Mouse (Mus musculus): Measurements from ENCODE around the gene Ptcd2. TPM values are rescaled to one million over a fixed set of nuclear protein-coding genes. Genes with fewer than 3 reads are reported as not detected.
A peak's percentile ranks its signal among the peaks of the same experiment; 100 is the strongest.
"Not testable (repeated sequence)": the region's sequence is repeated elsewhere in the genome, so short reads cannot be mapped to it uniquely, and the experiment has no call there.

Ptcd2 gene
- polyA plus RNA-seq, 2 experiments, result 24.0 to 41.3 TPM

DNA sequence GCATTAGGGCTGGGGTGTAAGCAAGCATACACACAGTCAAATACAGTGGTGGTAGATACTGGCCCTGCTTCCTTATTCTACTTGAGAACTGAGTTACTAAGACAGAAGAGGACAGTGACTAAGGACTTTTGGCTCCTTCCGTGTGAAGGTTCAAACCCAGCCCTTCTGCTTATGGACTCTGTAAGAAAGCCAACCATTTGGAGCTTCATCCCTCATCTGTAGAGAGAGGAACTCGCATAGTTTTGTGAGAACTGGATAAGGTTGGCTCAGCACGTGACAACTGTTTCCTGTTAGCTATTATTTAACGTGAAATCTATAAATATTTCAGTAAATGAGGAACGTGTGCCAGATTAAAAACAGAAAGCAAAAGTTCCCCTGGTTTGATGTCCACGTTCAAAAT, 7.0 kb downstream of the Ptcd2 start:
- H3K4me1 ChIP-seq (ENCODE audit: control insufficient read depth, insufficient read depth, low read length), result no peaks in the 10 kb centered on the region; the same call in 1 of the 2 replicates
- no peak overlapping the region for H3K4me2 ChIP-seq (replicated peaks; ENCODE audit: low read depth, low read length, severe bottlenecking)
- H3K27ac ChIP-seq (replicated peaks; ENCODE audit: low read depth, low read length), result no peak overlapping the region
- ATAC-seq (ENCODE audit: low FRiP score, low read depth), result no peak
- no peak overlapping the region for H3K9ac ChIP-seq (ENCODE audit: low read depth, low read length, severe bottlenecking)
- DNase-seq (ENCODE audit: low spot score), result peak; percentile 29
- 48% methylated on average over 6 of the region's 6 CpGs for WGBS
- no peaks in the 10 kb centered on the region for H3K9me3 ChIP-seq (ENCODE audit: control insufficient read depth, low read length)
- peaks cover 80% of the 10 kb centered on the region for H3K36me3 ChIP-seq (ENCODE audit: control insufficient read depth, insufficient read depth, low read length)
- H3K4me3 ChIP-seq (replicated peaks; ENCODE audit: low read length), result no peak overlapping the region
- H3K27me3 ChIP-seq (ENCODE audit: control insufficient read depth, insufficient read depth, low read length), result no peaks in the 10 kb centered on the region
- TF ChIP-seq POLR2A (IDR thresholded peaks at IDR 0.05; ENCODE audit: borderline replicate concordance, extremely low read depth, insufficient read depth, insufficient read length), result no peak

DNA sequence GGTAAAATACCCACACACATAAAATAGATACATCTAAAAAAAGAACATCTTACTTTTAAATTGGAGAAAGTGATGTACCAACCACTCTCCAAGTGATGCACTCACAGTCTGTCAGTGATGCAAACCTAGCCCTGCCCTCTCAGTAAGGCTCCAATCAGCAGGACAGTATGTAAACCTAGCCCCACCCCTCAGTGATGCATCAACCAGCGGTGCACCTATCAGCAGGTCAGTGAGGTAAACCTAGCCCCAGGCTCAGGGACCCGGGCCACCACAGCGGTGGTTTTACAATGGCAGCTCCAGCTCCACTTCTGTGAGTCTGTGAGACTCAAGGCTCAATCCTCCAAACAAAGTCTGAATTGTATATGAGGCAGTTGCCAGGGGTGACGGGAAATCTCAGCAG, 13.2 kb downstream of the Ptcd2 start:
- DNase-seq (ENCODE audit: low spot score) (no peak), ATAC-seq (ENCODE audit: low FRiP score, low read depth) (no peak)
- peaks cover 81% of the 10 kb centered on the region for H3K36me3 ChIP-seq (ENCODE audit: control insufficient read depth, insufficient read depth, low read length)
- TF ChIP-seq POLR2A (IDR thresholded peaks at IDR 0.05; ENCODE audit: borderline replicate concordance, extremely low read depth, insufficient read depth, insufficient read length), result no peak
- 52% methylated on average over 4 of the region's 4 CpGs for WGBS
- H3K4me3 ChIP-seq (replicated peaks; ENCODE audit: low read length), result no peak overlapping the region
- no peak overlapping the region for H3K27ac ChIP-seq (replicated peaks; ENCODE audit: low read depth, low read length)
- no peaks in the 10 kb centered on the region for H3K9me3 ChIP-seq (ENCODE audit: control insufficient read depth, low read length)
- no peaks in the 10 kb centered on the region for H3K4me1 ChIP-seq (ENCODE audit: control insufficient read depth, insufficient read depth, low read length)
- no peak overlapping the region for H3K4me2 ChIP-seq (replicated peaks; ENCODE audit: low read depth, low read length, severe bottlenecking)
- no peak overlapping the region for H3K9ac ChIP-seq (ENCODE audit: low read depth, low read length, severe bottlenecking)
- no peaks in the 10 kb centered on the region for H3K27me3 ChIP-seq (ENCODE audit: control insufficient read depth, insufficient read depth, low read length)

DNA sequence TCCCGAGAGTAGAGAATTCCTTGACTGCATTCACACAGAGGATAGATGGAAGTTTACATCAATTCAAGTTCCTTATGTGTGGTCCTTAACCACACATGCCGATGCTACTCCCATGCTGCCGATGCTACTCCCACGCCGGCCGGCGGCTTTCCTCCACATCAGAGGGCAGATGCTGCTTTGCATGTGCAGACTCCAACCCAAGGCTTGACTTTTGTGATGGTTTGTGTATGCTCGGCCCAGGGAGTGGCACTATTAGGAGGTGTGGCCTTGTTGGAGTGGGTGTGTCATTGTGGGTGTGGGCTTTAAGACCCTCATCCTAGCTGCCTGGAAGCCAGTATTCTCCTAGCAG, 20.2 kb downstream of the Ptcd2 start:
- not testable (repeated sequence) for ATAC-seq (ENCODE audit: low FRiP score, low read depth); H3K4me2 ChIP-seq (replicated peaks; ENCODE audit: low read depth, low read length, severe bottlenecking); H3K27me3 ChIP-seq (ENCODE audit: control insufficient read depth, insufficient read depth, low read length); DNase-seq (ENCODE audit: low spot score); H3K9me3 ChIP-seq (ENCODE audit: control insufficient read depth, low read length); H3K9ac ChIP-seq (ENCODE audit: low read depth, low read length, severe bottlenecking); H3K4me1 ChIP-seq (ENCODE audit: control insufficient read depth, insufficient read depth, low read length); H3K4me3 ChIP-seq (replicated peaks; ENCODE audit: low read length); H3K27ac ChIP-seq (replicated peaks; ENCODE audit: low read depth, low read length)
- peaks cover 65% of the 10 kb centered on the region for H3K36me3 ChIP-seq (ENCODE audit: control insufficient read depth, insufficient read depth, low read length)
- WGBS, result 86% methylated on average over 8 of the region's 8 CpGs

DNA sequence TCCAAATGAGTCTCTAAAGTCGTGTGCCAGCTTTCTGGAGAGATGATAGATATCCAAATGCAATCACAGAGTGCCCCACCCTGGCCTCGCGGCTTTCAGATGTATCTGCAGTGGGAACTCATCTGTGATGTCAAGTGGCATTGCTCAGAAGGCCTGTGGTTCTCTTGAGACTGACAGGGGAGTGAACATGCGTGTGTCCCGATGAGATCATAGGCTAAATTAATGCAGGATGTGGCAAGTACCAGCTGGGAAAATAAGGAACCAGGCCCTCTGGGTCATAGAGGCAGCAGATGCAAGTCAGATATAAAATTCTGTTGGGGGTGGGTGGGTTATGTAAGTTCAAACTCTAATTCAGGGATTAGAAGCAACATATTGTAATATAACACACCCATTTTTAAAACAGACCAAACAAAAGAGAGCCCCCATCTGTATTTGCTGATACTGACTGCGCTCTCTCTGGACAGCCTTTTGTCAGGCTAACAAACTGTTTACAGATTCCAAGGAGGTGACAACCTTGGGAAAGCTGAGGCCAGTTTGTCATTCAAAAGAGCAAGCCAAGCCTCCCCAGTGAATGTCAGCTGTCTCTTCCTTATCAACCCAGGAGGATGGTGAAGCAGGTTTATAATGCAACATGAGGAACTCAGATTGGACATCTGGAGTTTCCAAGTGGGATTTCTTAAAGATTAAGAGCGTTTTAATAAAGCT, 20.7 kb downstream of the Ptcd2 start:
- no peak for TF ChIP-seq POLR2A (IDR thresholded peaks at IDR 0.05; ENCODE audit: borderline replicate concordance, extremely low read depth, insufficient read depth, insufficient read length)
- Histone ChIP-seq H3K27ac (replicated peaks; ENCODE audit: low read depth, low read length) (no peak overlapping the region), H3K4me3 (replicated peaks; ENCODE audit: low read length) (no peak overlapping the region), H3K4me1 (ENCODE audit: control insufficient read depth, insufficient read depth, low read length) (no peaks in the 10 kb centered on the region), H3K27me3 (ENCODE audit: control insufficient read depth, insufficient read depth, low read length) (no peaks in the 10 kb centered on the region), H3K36me3 (ENCODE audit: control insufficient read depth, insufficient read depth, low read length) (peaks cover 64% of the 10 kb centered on the region), H3K9ac (ENCODE audit: low read depth, low read length, severe bottlenecking) (no peak overlapping the region), H3K9me3 (ENCODE audit: control insufficient read depth, low read length) (no peaks in the 10 kb centered on the region), H3K4me2 (replicated peaks; ENCODE audit: low read depth, low read length, severe bottlenecking) (no peak overlapping the region)
- 79% methylated on average over 7 of the region's 7 CpGs for WGBS
- DNase-seq (ENCODE audit: low spot score) (no peak), ATAC-seq (ENCODE audit: low FRiP score, low read depth) (peak; percentile 37)

DNA sequence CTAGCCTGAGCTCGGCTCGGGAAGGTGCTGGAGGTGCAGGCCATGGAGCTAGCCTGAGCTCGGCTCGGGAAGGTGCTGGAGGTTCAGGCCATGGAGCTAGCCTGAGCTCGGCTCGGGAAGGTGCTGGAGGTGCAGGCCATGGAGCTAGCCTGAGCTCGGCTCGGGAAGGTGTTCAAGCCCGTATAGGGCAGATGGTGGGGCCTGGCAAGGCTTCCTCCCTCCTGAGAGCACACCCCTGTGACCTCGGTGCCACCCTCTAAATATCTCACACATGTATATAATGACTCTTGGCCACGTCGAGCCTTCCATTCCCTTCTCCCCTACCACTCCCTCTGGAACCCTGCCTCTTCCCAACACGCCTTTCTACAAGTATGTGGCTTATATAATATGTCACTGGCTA, 21.6 kb downstream of the Ptcd2 start:
- not testable (repeated sequence) for H3K9me3 ChIP-seq (ENCODE audit: control insufficient read depth, low read length); H3K4me3 ChIP-seq (replicated peaks; ENCODE audit: low read length); H3K27ac ChIP-seq (replicated peaks; ENCODE audit: low read depth, low read length); H3K4me2 ChIP-seq (replicated peaks; ENCODE audit: low read depth, low read length, severe bottlenecking); H3K9ac ChIP-seq (ENCODE audit: low read depth, low read length, severe bottlenecking); H3K4me1 ChIP-seq (ENCODE audit: control insufficient read depth, insufficient read depth, low read length); ATAC-seq (ENCODE audit: low FRiP score, low read depth); H3K27me3 ChIP-seq (ENCODE audit: control insufficient read depth, insufficient read depth, low read length); DNase-seq (ENCODE audit: low spot score)
- peaks cover 59% of the 10 kb centered on the region for H3K36me3 ChIP-seq (ENCODE audit: control insufficient read depth, insufficient read depth, low read length)
- 91% methylated on average over 11 of the region's 13 CpGs for WGBS

DNA sequence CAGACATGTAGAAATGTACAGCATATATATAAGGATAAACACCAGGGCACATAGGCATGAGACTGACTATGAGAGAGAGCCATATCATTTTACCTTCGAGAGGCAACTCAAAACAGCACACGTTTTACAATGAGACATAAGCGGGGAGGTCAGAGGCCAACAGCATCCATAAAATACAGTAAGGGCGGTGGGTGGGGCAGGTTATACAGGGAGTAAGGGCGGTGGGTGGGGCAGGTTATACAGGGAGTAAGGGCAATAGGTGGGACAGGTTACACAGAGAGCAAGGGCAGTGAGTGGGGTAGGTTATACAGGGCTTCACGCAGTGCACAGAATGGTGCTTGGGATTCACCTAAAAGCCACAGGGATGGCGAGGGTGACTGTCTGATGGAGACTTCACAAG, 24.1 kb downstream of the Ptcd2 start:
- Histone ChIP-seq H3K36me3 (ENCODE audit: control insufficient read depth, insufficient read depth, low read length) (peaks cover 38% of the 10 kb centered on the region), H3K4me2 (replicated peaks; ENCODE audit: low read depth, low read length, severe bottlenecking) (no peak overlapping the region), H3K9ac (ENCODE audit: low read depth, low read length, severe bottlenecking) (no peak overlapping the region), H3K4me3 (replicated peaks; ENCODE audit: low read length) (no peak overlapping the region), H3K27ac (replicated peaks; ENCODE audit: low read depth, low read length) (no peak overlapping the region), H3K27me3 (ENCODE audit: control insufficient read depth, insufficient read depth, low read length) (no peaks in the 10 kb centered on the region), H3K9me3 (ENCODE audit: control insufficient read depth, low read length) (no peaks in the 10 kb centered on the region), H3K4me1 (ENCODE audit: control insufficient read depth, insufficient read depth, low read length) (no peaks in the 10 kb centered on the region)
- ATAC-seq (ENCODE audit: low FRiP score, low read depth) (no peak), DNase-seq (ENCODE audit: low spot score) (no peak)
- TF ChIP-seq POLR2A (IDR thresholded peaks at IDR 0.05; ENCODE audit: borderline replicate concordance, extremely low read depth, insufficient read depth, insufficient read length), result no peak
- WGBS, result 87% methylated on average over 7 of the region's 7 CpGs
